Mouse (Mus musculus): ENCODE measurements around the gene Kcnf1. TPM values are rescaled to one million over a fixed set of nuclear protein-coding genes. Genes with fewer than 3 reads are reported as not detected.
"Not testable (repeated sequence)": the region's sequence is repeated elsewhere in the genome, so short reads cannot be mapped to it uniquely, and the experiment has no call there.

The Kcnf1 gene
- total RNA-seq, 2 experiments from 2014 or later = not detected

GRCm38 (mm10) chr12:17166116-17166515, 10.6 kb downstream of the Kcnf1 start:
- ATAC-seq (replicated peaks; ENCODE audit: low FRiP score, low TSS enrichment, poor library complexity, severe bottlenecking) = no peak

GRCm38 (mm10) chr12:17163996-17164395, 12.7 kb downstream of the Kcnf1 start:
- ATAC-seq (replicated peaks; ENCODE audit: low FRiP score, low TSS enrichment, poor library complexity, severe bottlenecking) = no peak

GRCm38 (mm10) chr12:17159549-17159948, 17.1 kb downstream of the Kcnf1 start:
- ATAC-seq (replicated peaks; ENCODE audit: low FRiP score, low TSS enrichment, poor library complexity, severe bottlenecking) = no peak

- no peak for ATAC-seq (replicated peaks; ENCODE audit: low FRiP score, low TSS enrichment, poor library complexity, severe bottlenecking)
These were observed 19.1 kb downstream of the Kcnf1 start for GRCm38 (mm10) chr12:17157558-17157957.

GRCm38 (mm10) chr12:17155781-17156180, 20.9 kb downstream of the Kcnf1 start:
- ATAC-seq (replicated peaks; ENCODE audit: low FRiP score, low TSS enrichment, poor library complexity, severe bottlenecking) = no peak

- ATAC-seq (replicated peaks; ENCODE audit: low FRiP score, low TSS enrichment, poor library complexity, severe bottlenecking) = no peak
These were observed 23.8 kb downstream of the Kcnf1 start for GRCm38 (mm10) chr12:17152840-17153239.

GRCm38 (mm10) chr12:17148920-17149319, 27.8 kb downstream of the Kcnf1 start:
- no peak for ATAC-seq (replicated peaks; ENCODE audit: low FRiP score, low TSS enrichment, poor library complexity, severe bottlenecking)

GRCm38 (mm10) chr12:17141791-17142190, 34.9 kb downstream of the Kcnf1 start:
- ATAC-seq (replicated peaks; ENCODE audit: low FRiP score, low TSS enrichment, poor library complexity, severe bottlenecking) = no peak

GRCm38 (mm10) chr12:17140436-17140835, 36.3 kb downstream of the Kcnf1 start:
- ATAC-seq (replicated peaks; ENCODE audit: low FRiP score, low TSS enrichment, poor library complexity, severe bottlenecking) = no peak

GRCm38 (mm10) chr12:17134546-17135096, 42.1 kb downstream of the Kcnf1 start:
- no peak for ATAC-seq (replicated peaks; ENCODE audit: low FRiP score, low TSS enrichment, poor library complexity, severe bottlenecking)

- no peak for ATAC-seq (replicated peaks; ENCODE audit: low FRiP score, low TSS enrichment, poor library complexity, severe bottlenecking)
These were observed 44.4 kb downstream of the Kcnf1 start for GRCm38 (mm10) chr12:17132243-17132642.

GRCm38 (mm10) chr12:17131563-17131962, 45.1 kb downstream of the Kcnf1 start:
- ATAC-seq (replicated peaks; ENCODE audit: low FRiP score, low TSS enrichment, poor library complexity, severe bottlenecking) = no peak

GRCm38 (mm10) chr12:17122881-17123280, 53.8 kb downstream of the Kcnf1 start:
- ATAC-seq (replicated peaks; ENCODE audit: low FRiP score, low TSS enrichment, poor library complexity, severe bottlenecking) = not testable (repeated sequence)

Other genes with a start within 250 kb of the Kcnf1 start
- 5.9 and 11.4 TPM in 2 replicates for gene Pqlc3, start 176.5 kb downstream of the Kcnf1 start, total RNA-seq (2014; fragmentation: Nextera tagmentation)
- gene Pqlc3, start 176.5 kb downstream of the Kcnf1 start, total RNA-seq (2017) = 8.2 and 11.3 TPM in 2 replicates
- not detected in 2 replicates for gene 2410004P03Rik, start 165.2 kb downstream of the Kcnf1 start, total RNA-seq (2014; fragmentation: Nextera tagmentation)
- not detected in 2 replicates for gene 2410004P03Rik, start 165.2 kb downstream of the Kcnf1 start, total RNA-seq (2017)
- 68.3 and 94.4 TPM in 2 replicates for gene Pdia6, start 89.7 kb upstream of the Kcnf1 start, total RNA-seq (2014; fragmentation: Nextera tagmentation)
- gene Pdia6, start 89.7 kb upstream of the Kcnf1 start, total RNA-seq (2017) = 175 and 216 TPM in 2 replicates
- not detected in 2 replicates for gene Atp6v1c2, start 152.5 kb upstream of the Kcnf1 start, total RNA-seq (2014; fragmentation: Nextera tagmentation)
- not detected in 2 replicates for gene Atp6v1c2, start 152.5 kb upstream of the Kcnf1 start, total RNA-seq (2017)
- 38.0 and 45.9 TPM in 2 replicates for gene Nol10, start 171.6 kb upstream of the Kcnf1 start, total RNA-seq (2014; fragmentation: Nextera tagmentation)
- 22.6 and 27.1 TPM in 2 replicates for gene Nol10, start 171.6 kb upstream of the Kcnf1 start, total RNA-seq (2017)